Mouse (Mus musculus) retina, postnatal 7 days (tissue): ENCODE measurements at regions not wholly inside any gene's neighbourhood (a gene's known extent, or its start where the extent isn't known, plus 50 kb on each side); places are given as distances from the start of the nearest gene placed in this dataset.

Experiments used
- DNase-seq: peaks from one replicate; pipeline ENCODE4 v3.0.0-alpha.2; 2012; ENCODE audit warnings: low read depth, low spot score

DNA sequence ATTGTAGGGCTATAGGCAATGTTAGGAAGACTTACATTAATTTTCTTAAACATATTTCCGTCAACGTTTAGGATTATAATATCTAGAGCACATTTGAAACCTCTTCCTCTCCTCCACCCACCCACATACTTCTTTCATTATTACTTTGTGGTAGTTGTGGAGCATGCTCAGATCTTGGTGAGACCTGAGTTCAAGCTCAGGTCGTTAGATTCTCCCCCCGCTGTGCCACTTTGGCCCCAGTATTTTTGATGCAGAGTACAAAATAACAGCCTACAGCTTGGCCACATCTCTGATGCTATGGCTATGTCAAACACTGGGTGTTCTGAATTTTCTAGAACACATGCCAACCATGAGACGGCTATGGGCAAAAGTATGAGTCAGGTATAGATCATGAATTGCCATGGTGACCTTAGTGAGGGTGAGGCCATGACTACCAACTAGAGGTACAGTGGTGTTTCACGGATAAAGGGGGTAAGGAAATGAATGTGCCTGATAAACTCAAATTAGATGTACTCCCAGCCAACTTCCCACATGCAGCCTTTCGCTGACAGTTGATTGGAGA is 68.5 kb upstream of the H2afz start:
- no peak for DNase-seq

DNA sequence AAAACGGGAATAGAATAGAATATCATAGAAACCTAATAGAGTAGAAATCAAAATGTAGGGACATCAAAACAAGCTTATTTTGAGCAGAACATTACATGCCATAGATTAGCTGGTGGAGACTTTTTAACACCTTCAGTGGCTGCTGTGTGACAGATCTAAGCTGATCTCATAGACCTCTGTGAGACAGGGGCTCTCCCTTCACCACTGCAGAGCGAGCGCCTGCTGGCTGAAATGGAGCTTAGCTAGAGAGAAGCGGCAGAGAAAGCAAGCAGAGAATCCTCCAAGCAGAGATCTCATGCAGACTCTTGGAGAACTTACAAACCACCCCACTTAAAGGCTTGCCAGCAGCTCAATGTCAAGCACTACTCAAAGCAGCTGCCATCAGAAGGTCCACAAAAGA is 65.5 kb upstream of the H2afz start:
- DNase-seq = no peak

DNA sequence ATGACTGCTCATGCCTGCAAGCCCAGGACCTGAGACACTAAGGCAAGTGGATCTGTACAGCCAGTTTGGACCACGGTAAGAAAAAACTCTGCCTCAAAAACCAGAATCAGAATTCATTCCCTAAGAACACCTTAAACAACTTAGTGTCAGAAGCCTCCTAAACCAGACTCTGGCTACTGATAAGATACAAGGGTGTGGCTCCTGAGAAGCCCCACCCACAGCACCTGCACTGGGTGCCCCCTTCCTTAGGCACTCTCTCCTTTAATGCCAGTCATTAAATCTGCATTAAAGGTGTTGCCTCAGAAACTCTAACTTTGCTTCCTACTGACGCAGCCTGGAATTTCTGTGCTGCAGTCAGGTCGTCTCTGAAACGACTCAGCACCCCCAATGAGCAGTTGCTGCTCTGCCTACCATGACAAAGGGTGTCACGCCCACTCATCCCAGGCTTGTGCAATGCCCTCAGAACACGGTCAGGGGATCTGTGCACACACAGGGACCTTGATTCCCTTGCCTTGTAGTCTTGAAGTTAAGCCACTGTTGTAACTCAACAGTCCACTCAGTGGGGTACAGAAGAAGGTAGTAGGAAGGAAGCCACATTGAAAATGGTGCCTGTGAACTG is 62.8 kb upstream of the H2afz start:
- DNase-seq = no peak

DNA sequence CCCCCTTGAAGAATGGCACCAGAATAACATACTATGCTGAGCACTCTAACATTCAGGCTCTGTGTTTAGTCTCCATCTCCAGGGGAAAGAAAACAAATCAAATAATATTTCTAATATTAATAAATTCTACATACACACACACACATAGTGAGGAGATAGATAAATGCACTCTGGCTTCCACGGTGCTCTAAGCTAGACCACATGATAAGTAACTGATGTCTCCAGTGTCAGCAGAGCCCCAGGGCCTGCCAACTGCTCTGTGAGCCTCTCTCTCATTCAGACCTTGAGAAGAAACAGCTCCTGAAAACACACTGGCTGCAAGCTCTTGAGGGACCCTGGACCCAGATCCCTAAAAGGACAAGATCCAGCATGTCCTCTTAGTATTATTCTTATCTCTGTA is 56.9 kb upstream of the H2afz start:
- DNase-seq = no peak

DNA sequence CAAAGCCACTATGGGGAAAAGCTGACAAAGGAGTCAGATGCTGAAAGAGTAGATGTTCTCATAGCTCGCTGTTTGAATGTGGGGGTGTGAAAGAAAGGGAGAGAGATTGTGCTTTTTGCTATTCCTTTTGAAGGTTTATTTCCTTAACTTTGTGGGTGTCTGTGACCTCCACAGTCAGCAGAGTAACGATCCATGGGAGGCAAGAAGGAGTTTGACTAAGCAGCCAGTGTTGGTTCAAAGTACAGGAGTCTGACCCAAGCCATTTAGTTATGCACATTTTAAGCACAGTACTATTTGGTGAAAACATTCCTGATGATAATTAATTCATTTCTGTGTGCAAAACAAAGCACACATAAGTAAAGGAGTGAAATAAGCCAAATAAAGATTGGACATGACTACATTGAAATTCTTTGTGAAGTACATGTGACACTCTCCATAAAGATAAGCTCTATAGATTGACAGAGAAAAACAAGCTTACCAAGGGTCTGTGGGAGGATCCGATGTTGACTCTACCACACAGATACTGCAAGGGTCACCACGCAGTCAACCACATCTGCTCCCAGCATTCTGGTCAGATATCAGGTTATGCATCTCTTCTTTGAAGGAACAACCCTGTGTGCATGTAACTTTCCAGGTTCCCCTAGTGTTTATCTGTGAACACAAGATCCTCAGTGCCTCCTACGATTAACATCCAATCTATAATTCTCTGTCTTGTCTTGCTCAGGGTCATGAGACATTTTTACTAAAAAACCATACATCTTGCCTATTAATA is 56.2 kb upstream of the H2afz start:
- no peak for DNase-seq

DNA sequence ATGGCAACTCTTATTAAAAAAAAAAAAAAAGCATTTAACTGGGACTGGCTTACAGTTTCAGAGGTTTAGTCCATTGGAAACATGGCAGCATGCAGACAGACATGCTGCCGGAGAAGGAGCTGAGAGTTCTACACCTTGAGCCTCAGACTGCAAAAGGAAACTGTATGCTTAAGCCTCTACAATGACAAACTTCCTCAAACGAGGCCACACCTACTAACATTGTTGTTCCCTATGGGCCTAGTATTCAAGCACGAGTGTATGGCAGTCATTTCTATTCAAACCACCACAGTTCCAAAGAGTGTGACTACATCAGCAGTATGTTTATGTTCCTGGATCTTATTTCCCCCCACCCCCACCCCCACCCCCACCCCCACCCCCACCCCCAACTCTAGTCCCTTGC is 54.2 kb upstream of the H2afz start:
- no peak for DNase-seq
